Mouse (Mus musculus): ENCODE data around the gene Gemin2.

The Gemin2 gene

DNA sequence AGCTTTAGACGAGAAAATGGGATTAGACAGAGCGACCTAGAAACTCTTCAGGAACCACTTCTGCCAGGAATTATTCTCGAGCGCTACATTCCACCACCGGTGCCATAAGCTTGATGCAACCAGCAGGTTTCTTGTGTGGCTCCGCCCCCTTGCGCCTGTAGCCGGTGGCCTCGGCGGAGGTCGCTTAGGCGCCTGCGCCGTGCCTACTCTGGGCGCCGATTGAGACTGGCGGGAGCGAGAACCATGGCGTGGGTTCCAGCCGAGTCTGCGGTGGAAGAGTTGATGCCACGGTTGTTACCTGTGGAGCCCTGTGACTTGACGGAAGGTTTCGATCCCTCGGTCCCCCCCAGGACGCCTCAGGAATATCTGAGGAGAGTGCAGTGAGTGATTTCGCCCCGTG lies at the start of gene Gemin2:
TSS of gene Gemin2 (plus strand) at position 160 of the 400 bp plus-strand sequence.
- peak; percentile 95 for DNase-seq (ENCODE audit: low read depth, low spot score)

DNA sequence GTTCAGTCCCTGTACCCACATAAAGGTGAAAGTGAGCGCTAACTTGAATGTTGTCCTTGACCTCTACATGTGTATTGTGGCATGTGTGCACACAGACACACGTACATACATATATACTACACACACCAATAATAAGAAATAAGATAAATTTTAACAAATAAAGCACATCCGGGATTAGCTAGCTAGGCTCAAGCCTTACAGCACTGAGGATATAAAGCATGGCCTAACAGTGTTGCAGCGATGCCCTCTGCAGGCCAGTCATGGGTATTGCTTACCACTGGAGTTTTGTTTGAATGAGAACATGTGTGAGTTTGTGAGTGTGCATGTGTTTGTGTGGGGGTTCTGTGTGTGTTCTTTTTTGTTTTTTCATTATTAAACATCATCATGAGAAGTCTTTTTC lies 48.6 kb upstream of the Gemin2 start:
- DNase-seq (ENCODE audit: low read depth, low spot score): peak; percentile 60

DNA sequence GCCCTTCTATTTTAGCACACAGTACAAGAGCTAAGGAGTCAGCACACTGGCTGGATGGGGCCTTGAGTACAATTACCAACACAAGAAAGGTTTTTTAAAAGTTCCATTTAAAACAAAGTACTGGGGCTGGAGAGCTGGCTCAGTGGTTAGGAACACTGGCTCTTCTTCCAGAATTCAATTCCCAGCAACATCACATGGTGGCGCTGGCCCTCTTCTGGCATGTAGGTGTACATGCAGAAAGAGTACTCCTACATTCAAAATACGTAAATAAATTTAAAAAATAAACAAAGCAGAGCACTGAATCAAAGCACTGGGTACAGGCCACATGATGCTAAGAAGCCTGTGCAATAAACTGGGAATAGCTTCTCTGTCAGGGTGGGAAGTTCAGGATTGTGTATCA lies 36.2 kb upstream of the Gemin2 start:
- peak; percentile 68 for DNase-seq (ENCODE audit: low read depth, low spot score)

DNA sequence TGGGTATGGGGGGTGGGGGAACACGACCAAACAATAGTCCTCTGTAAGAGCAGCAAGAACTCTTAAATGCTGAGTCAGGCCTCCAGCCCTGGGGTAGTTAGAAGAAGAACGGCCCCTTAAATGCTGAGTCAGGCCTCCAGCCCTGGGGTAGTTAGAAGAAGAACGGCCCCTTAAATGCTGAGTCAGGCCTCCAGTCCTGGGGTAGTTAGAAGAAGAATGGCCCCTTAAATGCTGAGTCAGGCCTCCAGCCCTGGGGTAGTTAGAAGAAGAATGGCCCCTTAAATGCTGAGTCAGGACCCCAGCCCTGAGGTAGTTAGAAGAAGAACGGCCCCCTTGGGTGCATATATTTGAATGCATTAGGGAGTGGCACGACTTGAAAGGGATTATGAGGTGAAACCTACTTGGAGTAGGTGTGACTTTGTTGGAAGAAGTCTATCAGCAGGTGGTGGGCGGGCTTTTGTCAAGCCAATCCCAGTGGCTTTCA lies 32.0 kb upstream of the Gemin2 start:
- peak; percentile 96 for DNase-seq (ENCODE audit: low read depth, low spot score)

DNA sequence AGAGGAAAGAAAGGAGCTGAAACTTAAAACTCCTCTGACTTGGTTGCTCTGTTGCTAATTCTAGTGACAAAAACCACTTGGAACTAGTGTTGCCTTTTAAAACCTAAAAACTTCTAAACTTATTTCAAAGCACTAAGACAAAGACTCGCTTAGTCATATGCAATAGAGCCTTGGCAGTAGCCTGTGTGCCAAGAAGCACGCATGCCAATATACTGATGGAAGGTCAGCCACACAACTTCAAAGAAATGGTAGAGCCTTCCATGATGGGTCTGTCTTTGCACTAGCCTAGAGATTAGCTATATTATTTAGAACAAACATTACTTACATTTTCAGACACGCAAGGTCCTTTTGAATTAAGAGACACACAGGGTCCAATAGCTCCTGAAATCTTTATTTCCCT lies 27.4 kb upstream of the Gemin2 start:
- DNase-seq (ENCODE audit: low read depth, low spot score): no peak

DNA sequence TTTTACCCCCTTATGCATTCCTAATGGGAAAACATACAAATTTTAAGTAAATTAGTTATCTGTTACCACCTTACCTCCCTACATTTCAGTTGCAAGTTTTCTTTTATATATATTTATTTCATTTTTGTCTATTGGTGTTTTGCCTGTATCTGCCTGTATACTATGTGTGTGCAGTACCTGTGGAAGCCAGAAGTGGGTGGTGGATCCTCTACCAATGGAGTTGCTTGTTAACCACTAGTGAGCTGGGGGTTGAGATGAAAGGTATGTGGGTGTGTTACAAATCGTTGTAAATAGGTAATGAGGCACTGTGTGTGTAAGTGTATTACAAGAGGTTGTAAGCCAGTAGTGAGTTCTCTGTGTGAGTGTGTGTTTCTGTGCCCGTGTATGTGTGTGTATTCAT lies 2.7 kb upstream of the Gemin2 start:
- peak; percentile 71 for DNase-seq (ENCODE audit: low read depth, low spot score)

DNA sequence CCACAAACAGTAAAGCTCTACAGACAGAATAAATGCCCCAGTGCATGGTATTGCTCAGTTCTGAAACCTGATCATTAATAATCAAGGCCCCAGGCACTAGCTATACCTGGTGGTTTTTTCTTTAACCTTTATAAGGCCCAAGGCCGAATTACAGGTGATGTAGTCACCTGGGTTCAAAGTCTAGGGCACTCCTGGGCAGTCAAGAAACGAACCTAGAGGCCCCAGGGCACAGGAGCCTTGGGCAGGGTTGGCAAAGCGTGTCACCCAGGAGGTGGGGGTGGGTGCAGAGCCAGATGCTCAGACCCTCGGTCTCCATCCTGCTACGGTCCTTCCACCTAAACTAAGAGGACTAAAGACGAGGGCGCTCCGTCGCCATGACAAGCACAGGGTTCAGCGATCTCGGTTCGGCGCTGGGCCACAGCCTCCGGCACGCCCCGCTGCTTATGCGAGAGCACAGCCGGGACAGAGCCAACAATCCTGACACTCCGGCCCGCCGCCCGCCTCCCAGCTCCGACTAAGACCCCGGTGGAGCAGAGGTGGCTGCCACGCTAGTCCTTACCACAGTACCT lies 1.8 kb upstream of the Gemin2 start:
- DNase-seq (ENCODE audit: low read depth, low spot score): no peak

DNA sequence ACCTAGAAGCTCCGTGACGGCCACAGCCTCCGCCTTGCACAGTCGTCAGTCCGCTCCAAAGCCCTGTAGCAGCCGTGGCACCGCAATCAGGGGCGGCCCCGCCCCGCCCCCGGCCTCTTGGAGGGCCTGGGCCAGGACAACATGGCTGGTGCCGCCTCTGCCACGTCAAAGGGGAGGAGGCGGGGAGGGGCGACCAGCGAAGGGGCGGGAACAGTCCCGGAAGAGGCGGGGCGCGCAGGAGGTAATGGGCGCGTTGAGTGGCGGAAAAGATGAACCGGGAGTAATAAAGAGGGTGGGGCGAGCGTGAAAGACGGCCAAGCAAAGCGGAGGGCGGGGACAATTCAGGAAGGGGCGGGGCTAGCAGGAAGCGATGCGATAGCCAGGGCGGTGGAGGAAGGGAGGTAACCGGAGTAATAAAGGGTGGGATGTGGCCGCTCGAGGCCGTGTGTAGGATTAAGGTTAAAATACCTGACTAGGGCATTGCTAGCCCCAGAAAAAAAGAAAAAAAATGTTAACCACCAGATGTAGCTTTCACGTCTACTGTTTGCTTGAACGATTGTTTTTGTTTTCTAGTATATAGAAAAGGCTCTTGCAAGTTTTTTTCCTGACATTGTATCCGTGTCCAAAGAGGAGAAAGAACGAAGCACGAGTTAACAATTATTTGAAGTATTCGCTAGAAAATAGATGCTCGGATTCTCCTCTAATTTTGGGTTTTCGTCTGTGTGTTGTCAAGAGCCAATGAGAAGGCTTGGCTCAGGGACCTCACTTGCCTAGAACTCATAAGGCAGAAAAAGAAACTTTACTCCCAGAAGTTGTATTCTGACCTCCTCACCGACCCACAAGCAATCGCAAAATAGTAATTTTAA lies 1.1 kb upstream of the Gemin2 start, which contains the start of gene Sec23a:
TSS of gene Sec23a (minus strand) at position 174 of the 866 bp plus-strand sequence.
- DNase-seq (ENCODE audit: low read depth, low spot score): peak; percentile 98

DNA sequence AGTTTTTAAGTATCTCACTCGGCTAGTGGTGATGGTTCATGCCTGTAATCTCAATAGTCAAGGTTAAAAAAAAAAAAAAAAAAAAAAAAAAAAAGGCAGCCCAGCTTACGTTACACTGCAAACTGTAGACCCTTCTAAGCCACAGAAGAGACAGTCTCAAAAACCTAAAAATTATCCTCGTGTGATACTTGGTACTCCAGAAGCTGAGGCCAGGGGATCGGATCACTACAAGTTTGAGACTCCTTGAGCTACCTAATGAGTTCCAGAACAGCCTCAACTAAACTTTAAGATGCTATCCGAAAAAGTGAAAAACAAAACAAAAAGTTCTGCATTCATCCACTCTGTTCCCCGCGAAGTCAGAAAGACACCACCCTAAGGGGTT lies 492 bp upstream of the Gemin2 start:
- DNase-seq (ENCODE audit: low read depth, low spot score): no peak

DNA sequence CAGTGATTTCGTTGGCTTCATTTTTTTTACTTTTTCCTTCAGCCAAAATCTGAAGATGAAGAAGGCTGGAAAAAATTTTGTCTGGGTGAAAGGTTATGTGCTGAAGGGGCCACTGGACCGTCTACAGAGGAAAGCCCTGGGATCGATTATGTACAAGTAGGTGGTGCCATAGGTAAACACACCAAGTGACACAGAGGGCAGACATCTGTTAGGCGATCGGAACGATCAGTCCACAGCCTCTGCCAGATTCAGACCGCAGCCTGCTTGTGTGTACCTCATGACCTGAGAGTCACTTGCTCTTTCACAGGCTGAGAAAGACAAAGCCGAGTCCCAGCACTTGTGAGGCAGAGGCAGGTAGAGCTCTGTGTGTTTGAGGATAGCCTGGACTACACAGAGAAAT lies 4.8 kb downstream of the Gemin2 start:
- DNase-seq (ENCODE audit: low read depth, low spot score): no peak

DNA sequence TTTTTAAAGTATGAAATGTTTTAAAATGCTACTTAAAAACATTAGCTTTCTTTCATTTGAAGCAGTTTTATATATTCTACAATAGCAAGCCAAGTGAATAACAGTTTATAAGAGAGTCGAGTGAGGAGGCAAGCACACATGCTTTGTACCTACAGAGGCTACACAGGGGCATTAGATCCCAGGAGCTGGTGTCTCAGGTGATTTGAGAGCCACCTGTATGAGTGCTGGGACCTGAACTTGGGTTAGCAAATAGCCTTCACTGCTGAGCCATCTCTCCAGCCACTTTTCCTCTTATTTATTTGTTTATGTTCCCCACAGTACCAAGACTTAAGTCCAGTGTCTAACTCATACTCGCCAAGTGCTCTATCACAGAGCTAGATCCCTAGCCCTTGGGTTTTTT lies 6.7 kb downstream of the Gemin2 start:
- no peak for DNase-seq (ENCODE audit: low read depth, low spot score)

DNA sequence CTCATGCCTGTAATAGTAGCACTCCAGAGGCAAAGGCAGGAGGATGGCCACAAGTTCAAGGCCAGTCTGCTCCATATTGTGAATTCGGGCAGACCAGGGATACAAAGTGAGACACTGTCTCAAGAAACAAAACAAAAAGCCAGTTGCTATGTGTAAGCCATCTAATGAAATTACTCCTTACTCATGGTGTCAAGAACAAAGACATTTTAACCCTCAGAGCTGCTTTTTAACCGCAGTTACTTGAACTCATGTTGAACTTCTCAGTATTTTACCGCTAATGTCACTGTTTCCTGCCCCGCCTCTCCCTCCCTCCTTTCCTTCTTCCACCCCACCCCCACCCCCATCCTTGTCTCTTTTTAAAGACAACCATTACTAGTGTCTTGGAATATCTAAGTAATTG lies 8.1 kb downstream of the Gemin2 start:
- DNase-seq (ENCODE audit: low read depth, low spot score): no peak

DNA sequence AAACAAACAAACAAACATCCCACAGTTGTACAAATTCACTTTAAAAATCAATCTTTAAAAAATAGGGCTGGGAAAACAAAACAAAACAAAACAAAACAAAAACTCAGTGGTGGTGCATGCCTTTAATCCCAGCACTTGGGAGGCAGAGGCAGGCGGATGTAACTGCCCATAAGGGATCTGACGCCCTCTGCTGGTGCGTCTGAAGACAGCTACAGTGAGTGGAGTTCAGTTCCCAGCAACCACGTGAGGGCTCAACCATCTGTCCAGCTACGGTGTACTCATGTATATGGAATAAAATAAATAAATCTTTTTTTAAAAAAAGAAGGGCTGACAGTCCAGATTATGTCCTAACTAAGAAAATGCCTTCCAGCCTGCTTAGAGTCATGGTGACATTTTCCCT lies 18.9 kb downstream of the Gemin2 start:
- peak; percentile 74 for DNase-seq (ENCODE audit: low read depth, low spot score)

DNA sequence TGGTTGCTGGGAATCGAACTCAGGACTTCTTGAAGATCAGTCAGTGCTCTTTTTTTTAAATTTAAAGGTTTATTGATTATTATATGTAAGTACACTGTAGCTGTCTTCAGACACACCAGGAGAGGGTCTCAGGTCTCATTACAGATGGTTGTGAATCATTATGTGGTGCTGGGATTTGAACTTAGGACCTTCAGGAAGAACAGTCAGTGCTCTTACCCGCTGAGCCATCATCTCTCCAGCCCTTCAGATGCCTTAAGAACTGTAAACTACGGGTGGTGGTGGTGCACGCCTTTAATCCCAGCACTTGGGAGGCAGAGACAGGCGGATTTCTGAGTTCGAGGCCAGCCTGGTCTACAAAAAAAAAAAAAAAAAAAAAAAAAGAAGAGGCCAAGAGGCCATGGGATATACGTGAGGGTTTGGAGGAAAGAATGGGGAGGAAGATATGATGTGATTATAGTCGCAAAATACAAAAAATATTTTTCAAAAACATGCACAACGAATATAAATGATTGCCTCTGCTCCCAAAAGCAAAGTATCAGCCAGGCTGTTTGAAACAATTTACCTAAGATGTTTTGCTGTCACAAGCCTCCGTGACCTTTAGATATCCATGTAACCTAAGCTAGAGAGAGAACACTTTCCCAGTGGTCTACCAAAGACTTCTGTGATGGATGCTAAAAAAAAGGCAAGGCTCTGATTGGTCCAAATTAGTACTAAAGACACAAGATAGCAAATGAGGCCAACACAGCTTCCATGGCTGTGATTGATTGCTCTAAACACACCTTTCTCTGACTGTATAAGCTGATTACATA lies 26.2 kb downstream of the Gemin2 start:
- peak; percentile 89 for DNase-seq (ENCODE audit: low read depth, low spot score)

DNA sequence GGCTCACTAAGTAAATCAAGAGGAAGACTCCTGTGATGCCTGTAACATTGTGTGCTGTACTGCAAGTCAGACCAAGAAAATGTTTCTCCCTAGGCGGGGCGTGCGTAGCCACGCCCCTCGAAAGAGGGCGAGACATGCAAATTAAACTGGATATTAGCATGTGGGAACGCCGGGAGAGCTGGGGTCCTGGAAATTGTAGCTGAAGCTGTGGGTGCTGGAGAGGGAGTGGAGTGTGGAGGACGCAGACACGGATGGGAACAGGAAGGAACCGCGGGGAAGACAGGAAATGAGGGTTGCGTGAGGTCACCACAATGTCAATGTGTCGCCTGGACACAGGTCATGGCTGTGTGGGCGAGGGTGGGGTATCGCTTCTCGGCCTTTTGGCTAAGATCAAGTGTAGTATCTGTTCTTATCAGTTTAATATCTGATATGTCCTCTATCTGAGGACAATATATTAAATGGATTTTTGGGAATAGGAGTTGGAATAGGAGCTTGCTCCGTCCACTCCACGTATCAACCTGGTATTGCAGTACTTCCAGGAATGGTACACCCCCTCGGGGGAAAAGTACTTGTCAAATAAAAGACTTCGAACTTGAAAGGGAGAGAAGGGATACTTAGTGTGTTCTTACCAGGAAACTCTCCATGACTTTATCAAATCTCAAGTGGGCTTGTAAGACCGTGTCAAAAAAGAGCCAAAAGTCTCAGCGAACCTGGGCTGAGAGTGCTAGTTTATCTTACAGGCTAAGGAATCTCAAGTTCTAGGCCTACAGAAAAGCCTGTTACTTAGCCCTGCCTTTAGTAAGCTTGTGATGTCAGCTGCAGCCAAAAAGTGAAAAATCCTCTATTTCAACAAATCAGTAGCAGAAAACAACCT lies 27.0 kb downstream of the Gemin2 start:
- DNase-seq (ENCODE audit: low read depth, low spot score): peak; percentile 99

DNA sequence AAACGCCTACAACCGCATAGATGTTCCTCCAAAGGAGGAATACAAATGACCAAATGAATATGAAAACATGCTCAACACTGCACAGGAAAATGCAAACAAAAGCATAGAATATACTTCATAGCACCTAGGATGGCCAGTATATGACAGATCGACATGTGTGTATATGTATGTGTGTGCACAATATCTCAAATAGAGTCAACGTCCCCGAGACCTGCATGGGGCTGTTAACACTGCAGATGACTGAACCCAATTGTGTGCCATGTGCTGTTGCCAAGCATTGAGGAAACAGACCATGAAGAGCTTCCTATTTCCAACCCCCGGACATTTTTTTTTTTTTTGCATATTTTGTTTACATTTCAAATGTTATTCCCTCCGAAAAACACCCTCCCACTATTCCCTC lies 27.7 kb downstream of the Gemin2 start:
- no peak for DNase-seq (ENCODE audit: low read depth, low spot score)

DNA sequence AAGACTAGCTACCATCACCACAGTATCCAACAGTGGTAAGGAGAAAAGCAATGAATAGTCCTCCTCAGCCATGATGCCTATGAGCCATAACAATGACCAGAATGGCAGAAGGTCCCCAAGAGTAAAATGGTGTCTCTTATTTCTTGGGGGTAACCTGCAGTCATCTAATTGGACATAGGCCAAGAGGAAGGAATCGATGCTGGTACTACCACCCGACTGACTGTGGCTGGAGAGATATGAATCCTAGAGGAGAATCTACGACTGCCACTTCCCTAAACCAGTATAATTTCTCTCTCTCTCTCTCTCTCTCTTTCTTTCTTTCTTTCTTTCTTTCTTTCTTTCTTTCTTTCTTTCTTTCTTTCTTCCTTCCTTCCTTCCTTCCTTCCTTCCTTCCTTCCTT lies 39.3 kb downstream of the Gemin2 start:
- DNase-seq (ENCODE audit: low read depth, low spot score): no peak

DNA sequence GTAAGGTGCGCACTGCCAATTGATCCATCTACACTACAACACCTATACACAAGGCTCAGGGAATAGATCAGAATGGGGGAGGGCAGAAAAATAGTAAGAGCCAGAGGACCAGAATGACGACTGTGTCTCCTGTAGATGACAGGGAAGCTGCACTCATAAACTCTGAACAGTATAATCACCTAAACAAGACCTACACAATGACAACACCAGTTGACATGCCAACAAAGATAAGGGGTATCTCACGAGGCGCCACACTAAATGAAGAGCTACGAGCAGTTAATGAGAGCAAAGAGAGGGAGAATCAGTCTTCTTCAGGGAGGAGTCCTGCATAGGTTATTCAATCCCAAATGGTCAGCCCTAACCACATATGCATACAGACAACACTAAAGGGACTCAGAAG lies 40.0 kb downstream of the Gemin2 start:
- no peak for DNase-seq (ENCODE audit: low read depth, low spot score)

DNA sequence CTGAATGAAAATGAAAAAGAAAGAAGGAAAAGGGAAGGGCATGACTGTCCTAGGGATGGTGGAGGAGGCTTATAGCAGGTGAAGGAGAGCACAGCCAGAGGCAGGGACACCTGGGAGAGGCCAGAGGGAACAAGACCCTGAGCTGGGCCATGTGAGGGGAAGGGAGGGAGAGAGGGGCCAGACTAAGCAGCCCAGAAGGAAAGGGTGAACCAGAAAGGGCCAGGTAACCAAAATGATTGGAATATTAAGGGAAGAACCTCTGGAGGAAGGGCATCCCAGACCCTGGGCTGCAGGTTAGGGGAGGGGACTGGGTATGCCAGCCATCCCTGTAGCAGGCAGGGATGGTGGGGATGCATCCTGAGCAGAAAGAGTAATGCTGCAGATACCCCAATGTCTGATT lies 40.8 kb downstream of the Gemin2 start:
- DNase-seq (ENCODE audit: low read depth, low spot score): no peak

DNA sequence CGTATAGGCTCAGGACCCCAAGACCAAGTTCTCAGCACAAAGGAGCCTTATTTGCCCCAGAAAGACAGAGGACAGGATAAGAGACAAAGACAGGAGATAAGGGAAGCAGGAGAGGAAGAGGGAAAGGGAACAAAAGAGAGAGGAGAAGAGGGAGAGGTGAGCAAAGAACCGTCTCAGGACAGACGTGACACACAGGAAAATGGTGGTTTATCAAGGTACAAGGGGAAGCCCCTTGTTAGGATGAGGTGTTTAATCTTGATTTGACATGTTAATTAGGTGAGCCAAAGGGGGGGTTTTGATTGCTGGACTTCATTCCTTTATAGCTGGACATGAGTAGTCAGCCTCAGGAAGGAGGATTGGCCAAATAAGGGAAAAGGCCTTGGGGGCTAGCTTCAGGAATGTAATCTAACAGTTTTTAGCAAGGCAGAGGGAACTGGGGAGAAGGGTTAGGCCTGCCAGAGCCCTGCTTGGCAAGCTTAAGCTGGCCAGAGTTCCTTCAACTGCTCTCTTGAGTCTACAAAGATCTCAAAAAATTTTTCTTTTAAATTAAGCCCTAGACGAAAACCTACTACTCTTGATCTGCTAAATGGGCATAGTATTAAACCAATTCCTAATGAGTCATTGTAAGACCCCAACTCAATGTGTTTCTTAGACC lies 42.1 kb downstream of the Gemin2 start:
- DNase-seq (ENCODE audit: low read depth, low spot score): no peak

DNA sequence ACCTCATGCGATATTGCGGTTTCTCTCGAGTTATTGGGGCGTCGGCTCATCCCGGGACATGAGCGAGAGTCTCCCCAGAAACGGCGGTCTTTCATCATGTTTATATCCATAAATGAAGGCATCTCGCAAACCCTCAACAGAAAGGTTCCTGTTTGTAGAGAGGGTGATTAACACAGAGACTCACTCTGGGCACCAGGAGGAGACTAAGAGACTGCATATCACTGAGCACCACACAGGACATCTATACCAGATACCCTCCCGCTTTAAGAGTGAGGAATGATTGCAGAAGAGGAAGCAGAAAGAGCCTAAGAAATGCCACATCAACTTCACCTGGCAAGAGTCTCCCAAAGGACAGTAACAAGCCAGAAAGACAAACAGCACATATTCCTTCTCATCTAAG lies 43.0 kb downstream of the Gemin2 start:
- DNase-seq (ENCODE audit: low read depth, low spot score): no peak
